Mouse (Mus musculus): ENCODE data around the gene Serpinb6b.

GRCm38 (mm10) chr13:33006555-33006954 is 41.5 kb downstream of the Serpinb6b start:
- TF ChIP-seq POLR2A (IDR thresholded peaks at IDR 0.05; ENCODE audit: borderline replicate concordance, insufficient read depth, low read length): no peak
- TF ChIP-seq CTCF (IDR thresholded peaks at IDR 0.05; ENCODE audit: borderline replicate concordance, insufficient read depth, low read depth, low read length): no peak
